Mouse (Mus musculus): ENCODE measurements around the gene Maml2. TPM values are rescaled to one million over a fixed set of nuclear protein-coding genes. Genes with fewer than 3 reads are reported as not detected.

Gene Maml2
- polyA plus RNA-seq, 1 experiment = 1.5 TPM

- no peaks in the 10 kb centered on the region for H3K79me2 ChIP-seq (ENCODE audit: control insufficient read depth, insufficient read depth)
- no peaks in the 10 kb centered on the region for H3K27me3 ChIP-seq (ENCODE audit: control insufficient read depth, insufficient read depth, insufficient read length)
- no peak overlapping the region for H3K4me3 ChIP-seq (ENCODE audit: insufficient read depth, poor library complexity, severe bottlenecking)
- H3ac ChIP-seq (ENCODE audit: control insufficient read depth, insufficient read length, low read depth) = no peak overlapping the region
- TF ChIP-seq MYOG (IDR thresholded peaks at IDR 0.05; ENCODE audit: control insufficient read depth, extremely low read depth, insufficient read length) (no peak), MAX (IDR thresholded peaks at IDR 0.05) (no peak), FOSL1 (IDR thresholded peaks at IDR 0.05; ENCODE audit: insufficient read depth, low read length, poor library complexity, severe bottlenecking) (no peak), CTCF (IDR thresholded peaks at IDR 0.05; ENCODE audit: control insufficient read depth, insufficient read depth, insufficient read length) (no peak), USF1 (IDR thresholded peaks at IDR 0.05; ENCODE audit: low read depth) (no peak), CEBPB (IDR thresholded peaks at IDR 0.05; ENCODE audit: low read depth) (no peak)
- H3K36me3 ChIP-seq (ENCODE audit: control insufficient read depth, insufficient read depth) = no peaks in the 10 kb centered on the region
- no peaks in the 10 kb centered on the region for H3K79me3 ChIP-seq (ENCODE audit: low read depth)
These were observed 383.9 kb downstream of the Maml2 start for GRCm38 (mm10) chr9:13681581-13682038.

- no peak overlapping the region for H3K4me3 ChIP-seq (ENCODE audit: insufficient read depth, poor library complexity, severe bottlenecking)
- no peak overlapping the region for H3ac ChIP-seq (ENCODE audit: control insufficient read depth, insufficient read length, low read depth)
- TF ChIP-seq CEBPB (IDR thresholded peaks at IDR 0.05; ENCODE audit: low read depth) = no peak
- TF ChIP-seq MAX (IDR thresholded peaks at IDR 0.05) = no peak
- TF ChIP-seq FOSL1 (IDR thresholded peaks at IDR 0.05; ENCODE audit: insufficient read depth, low read length, poor library complexity, severe bottlenecking) = no peak
- TF ChIP-seq CTCF (IDR thresholded peaks at IDR 0.05; ENCODE audit: control insufficient read depth, insufficient read depth, insufficient read length) = no peak
- no peak for TF ChIP-seq USF1 (IDR thresholded peaks at IDR 0.05; ENCODE audit: low read depth)
- TF ChIP-seq MYOD1 (IDR thresholded peaks at IDR 0.05; ENCODE audit: control insufficient read depth, insufficient read length, low read depth) = no peak
- no peak for TF ChIP-seq MYOG (IDR thresholded peaks at IDR 0.05; ENCODE audit: control insufficient read depth, extremely low read depth, insufficient read length)
- H3K36me3 ChIP-seq (ENCODE audit: control insufficient read depth, insufficient read depth) = no peaks in the 10 kb centered on the region
- H3K79me3 ChIP-seq (ENCODE audit: low read depth) = no peaks in the 10 kb centered on the region
- no peaks in the 10 kb centered on the region for H3K27me3 ChIP-seq (ENCODE audit: control insufficient read depth, insufficient read depth, insufficient read length)
- no peaks in the 10 kb centered on the region for H3K79me2 ChIP-seq (ENCODE audit: control insufficient read depth, insufficient read depth)
These were observed 386.7 kb downstream of the Maml2 start for GRCm38 (mm10) chr9:13684327-13684934.

GRCm38 (mm10) chr9:13686977-13687659, 389.4 kb downstream of the Maml2 start:
- no peak overlapping the region for H3ac ChIP-seq (ENCODE audit: control insufficient read depth, insufficient read length, low read depth)
- no peak for TF ChIP-seq MYOD1 (IDR thresholded peaks at IDR 0.05; ENCODE audit: control insufficient read depth, insufficient read length, low read depth)
- no peak for TF ChIP-seq MYOG (IDR thresholded peaks at IDR 0.05; ENCODE audit: control insufficient read depth, extremely low read depth, insufficient read length)
- TF ChIP-seq CTCF (IDR thresholded peaks at IDR 0.05; ENCODE audit: control insufficient read depth, insufficient read depth, insufficient read length) = no peak
- TF ChIP-seq FOSL1 (IDR thresholded peaks at IDR 0.05; ENCODE audit: insufficient read depth, low read length, poor library complexity, severe bottlenecking) = no peak
- H3K27me3 ChIP-seq (ENCODE audit: control insufficient read depth, insufficient read depth, insufficient read length) = no peaks in the 10 kb centered on the region

GRCm38 (mm10) chr9:13688997-13689396, 391.2 kb downstream of the Maml2 start:
- no peak for TF ChIP-seq MYOG (IDR thresholded peaks at IDR 0.05; ENCODE audit: control insufficient read depth, extremely low read depth, insufficient read length)
- no peak for TF ChIP-seq MYOD1 (IDR thresholded peaks at IDR 0.05; ENCODE audit: control insufficient read depth, insufficient read length, low read depth)
- no peak for TF ChIP-seq CEBPB (IDR thresholded peaks at IDR 0.05; ENCODE audit: low read depth)
- TF ChIP-seq MAX (IDR thresholded peaks at IDR 0.05) = no peak
- no peaks in the 10 kb centered on the region for H3K27me3 ChIP-seq (ENCODE audit: control insufficient read depth, insufficient read depth, insufficient read length)
- H3K36me3 ChIP-seq (ENCODE audit: control insufficient read depth, insufficient read depth) = no peaks in the 10 kb centered on the region
- H3K79me3 ChIP-seq (ENCODE audit: low read depth) = no peaks in the 10 kb centered on the region
- H3K79me2 ChIP-seq (ENCODE audit: control insufficient read depth, insufficient read depth) = no peaks in the 10 kb centered on the region
- no peak overlapping the region for H3K4me3 ChIP-seq (ENCODE audit: insufficient read depth, poor library complexity, severe bottlenecking)
- no peak overlapping the region for H3ac ChIP-seq (ENCODE audit: control insufficient read depth, insufficient read length, low read depth)

More at GRCm38 (mm10) chr9:13686977-13687659, 389.4 kb downstream of the Maml2 start:
- no peak overlapping the region for H3K4me3 ChIP-seq (ENCODE audit: insufficient read depth, poor library complexity, severe bottlenecking)
- no peaks in the 10 kb centered on the region for H3K36me3 ChIP-seq (ENCODE audit: control insufficient read depth, insufficient read depth)
- H3K79me2 ChIP-seq (ENCODE audit: control insufficient read depth, insufficient read depth) = no peaks in the 10 kb centered on the region
- no peaks in the 10 kb centered on the region for H3K79me3 ChIP-seq (ENCODE audit: low read depth)

GRCm38 (mm10) chr9:13690321-13690720, 392.6 kb downstream of the Maml2 start:
- H3K4me3 ChIP-seq (ENCODE audit: insufficient read depth, poor library complexity, severe bottlenecking) = no peak overlapping the region
- no peaks in the 10 kb centered on the region for H3K79me2 ChIP-seq (ENCODE audit: control insufficient read depth, insufficient read depth)
- no peak overlapping the region for H3ac ChIP-seq (ENCODE audit: control insufficient read depth, insufficient read length, low read depth)
- no peak for TF ChIP-seq CEBPB (IDR thresholded peaks at IDR 0.05; ENCODE audit: low read depth)
- H3K36me3 ChIP-seq (ENCODE audit: control insufficient read depth, insufficient read depth) = no peaks in the 10 kb centered on the region
- no peaks in the 10 kb centered on the region for H3K27me3 ChIP-seq (ENCODE audit: control insufficient read depth, insufficient read depth, insufficient read length)
- H3K79me3 ChIP-seq (ENCODE audit: low read depth) = no peaks in the 10 kb centered on the region

- no peak for TF ChIP-seq MAX (IDR thresholded peaks at IDR 0.05)
- no peak for TF ChIP-seq MYOG (IDR thresholded peaks at IDR 0.05; ENCODE audit: control insufficient read depth, extremely low read depth, insufficient read length)
- TF ChIP-seq USF1 (IDR thresholded peaks at IDR 0.05; ENCODE audit: low read depth) = no peak
- TF ChIP-seq MYOD1 (IDR thresholded peaks at IDR 0.05; ENCODE audit: control insufficient read depth, insufficient read length, low read depth) = no peak
- TF ChIP-seq CTCF (IDR thresholded peaks at IDR 0.05; ENCODE audit: control insufficient read depth, insufficient read depth, insufficient read length) = no peak
- TF ChIP-seq FOSL1 (IDR thresholded peaks at IDR 0.05; ENCODE audit: insufficient read depth, low read length, poor library complexity, severe bottlenecking) = no peak
- no peak for TF ChIP-seq CEBPB (IDR thresholded peaks at IDR 0.05; ENCODE audit: low read depth)
- Histone ChIP-seq H3K79me3 (ENCODE audit: low read depth) (no peaks in the 10 kb centered on the region), H3K79me2 (ENCODE audit: control insufficient read depth, insufficient read depth) (no peaks in the 10 kb centered on the region)
These were observed 396.0 kb downstream of the Maml2 start for GRCm38 (mm10) chr9:13693693-13694284.

More at GRCm38 (mm10) chr9:13693693-13694284, 396.0 kb downstream of the Maml2 start:
- no peak overlapping the region for H3K4me3 ChIP-seq (ENCODE audit: insufficient read depth, poor library complexity, severe bottlenecking)
- H3K36me3 ChIP-seq (ENCODE audit: control insufficient read depth, insufficient read depth) = no peaks in the 10 kb centered on the region
- no peaks in the 10 kb centered on the region for H3K27me3 ChIP-seq (ENCODE audit: control insufficient read depth, insufficient read depth, insufficient read length)
- no peak overlapping the region for H3ac ChIP-seq (ENCODE audit: control insufficient read depth, insufficient read length, low read depth)

All from C2C12 (cell line).